Mouse (Mus musculus): ENCODE results near the gene Erp27. TPM values are rescaled to one million over a fixed set of nuclear protein-coding genes. Genes with fewer than 3 reads are reported as not detected.

Gene Erp27
- polyA plus RNA-seq, 1 experiment from 2014 or later, result not detected

DNA sequence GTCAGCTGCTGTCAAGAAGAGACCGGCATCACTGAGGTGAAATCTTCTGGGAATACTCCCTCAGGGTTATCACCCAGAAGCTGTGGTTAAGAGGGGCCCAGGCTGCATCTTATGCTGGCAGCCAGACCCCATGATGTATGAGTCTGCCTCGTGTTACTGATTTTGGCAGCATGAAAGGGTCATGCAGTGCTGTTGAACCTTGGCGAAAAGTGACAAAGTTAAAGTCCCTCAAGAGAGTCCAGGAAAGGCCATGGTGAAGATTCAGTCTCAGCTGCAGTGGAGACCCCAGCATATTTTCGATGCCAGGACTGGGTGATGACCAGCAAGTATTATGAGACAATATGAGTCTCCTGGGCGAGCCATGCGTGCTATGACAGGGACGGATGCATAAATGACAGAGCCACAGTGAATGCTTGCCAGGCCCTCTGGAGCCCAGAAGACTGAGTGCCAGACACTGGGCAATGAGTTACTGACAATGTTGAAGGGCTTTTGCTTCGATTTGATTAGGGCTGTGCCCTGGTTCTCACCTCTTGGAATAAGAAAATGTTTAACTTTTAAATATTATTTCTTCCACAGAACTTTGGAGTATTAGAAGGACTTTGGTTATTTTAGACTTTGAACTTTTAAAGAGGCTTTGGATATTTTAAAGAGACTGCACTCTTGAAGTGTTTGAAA lies 6.1 kb downstream of the Erp27 start:
- H3K27me3 ChIP-seq (replicated peaks; ENCODE audit: low read depth, poor library complexity, severe bottlenecking), result 0 out of 2 replicates have a peak, but pooled peaks cover 5% of the 10 kb centered on the region
- WGBS, result 88% methylated on average over 8 of the region's 8 CpGs
- H3K27ac ChIP-seq (replicated peaks), result no peak overlapping the region
- peaks cover 18% of the 10 kb centered on the region for H3K4me1 ChIP-seq
- H3K4me3 ChIP-seq, result no peak overlapping the region
- H3K9me3 ChIP-seq, result no peaks in the 10 kb centered on the region
- no peaks in the 10 kb centered on the region for H3K36me3 ChIP-seq (replicated peaks)
- no peak for DNase-seq (ENCODE audit: low spot score)

GRCm38 (mm10) chr6:136914234-136914633 lies 7.7 kb downstream of the Erp27 start:
- Histone ChIP-seq H3K4me3 (no peak overlapping the region), H3K4me1 (peaks cover 14% of the 10 kb centered on the region), H3K27ac (replicated peaks) (no peak overlapping the region), H3K36me3 (replicated peaks) (no peaks in the 10 kb centered on the region), H3K27me3 (replicated peaks; ENCODE audit: low read depth, poor library complexity, severe bottlenecking) (0 out of 2 replicates have a peak, but pooled peaks cover 5% of the 10 kb centered on the region), H3K9me3 (no peaks in the 10 kb centered on the region)
- 93% methylated on average over 6 of the region's 6 CpGs for WGBS
- no peak for DNase-seq (ENCODE audit: low spot score)

- H3K27me3 ChIP-seq (replicated peaks; ENCODE audit: low read depth, poor library complexity, severe bottlenecking), result 0 out of 2 replicates have a peak, but pooled peaks cover 5% of the 10 kb centered on the region
- H3K9me3 ChIP-seq, result no peaks in the 10 kb centered on the region
- H3K27ac ChIP-seq (replicated peaks), result peak overlapping the region; percentile 66; the same call in 1 of the 2 replicates
- peaks cover 14% of the 10 kb centered on the region for H3K4me1 ChIP-seq
- DNase-seq (ENCODE audit: low spot score), result peak; percentile 74
- WGBS, result 18% methylated on average over 18 of the region's 18 CpGs
- no peaks in the 10 kb centered on the region for H3K36me3 ChIP-seq (replicated peaks)
- peak overlapping the region; percentile 43 for H3K4me3 ChIP-seq
Measured at GRCm38 (mm10) chr6:136913384-136914126, 8.4 kb downstream of the Erp27 start.

- 0 out of 2 replicates have a peak overlapping the region, but pooled peaks have one; percentile 66 for H3K27ac ChIP-seq (replicated peaks)
- no peaks in the 10 kb centered on the region for H3K9me3 ChIP-seq
- H3K27me3 ChIP-seq (replicated peaks; ENCODE audit: low read depth, poor library complexity, severe bottlenecking), result 0 out of 2 replicates have a peak, but pooled peaks cover 5% of the 10 kb centered on the region
- peaks cover 14% of the 10 kb centered on the region for H3K4me1 ChIP-seq
- no peaks in the 10 kb centered on the region for H3K36me3 ChIP-seq (replicated peaks)
- no peak overlapping the region; the same call in 1 of the 2 replicates for H3K4me3 ChIP-seq
- 83% methylated on average over 1 of the region's 2 CpGs for WGBS
- no peak for DNase-seq (ENCODE audit: low spot score)
Measured at GRCm38 (mm10) chr6:136912751-136913265, 9.2 kb downstream of the Erp27 start.

DNA sequence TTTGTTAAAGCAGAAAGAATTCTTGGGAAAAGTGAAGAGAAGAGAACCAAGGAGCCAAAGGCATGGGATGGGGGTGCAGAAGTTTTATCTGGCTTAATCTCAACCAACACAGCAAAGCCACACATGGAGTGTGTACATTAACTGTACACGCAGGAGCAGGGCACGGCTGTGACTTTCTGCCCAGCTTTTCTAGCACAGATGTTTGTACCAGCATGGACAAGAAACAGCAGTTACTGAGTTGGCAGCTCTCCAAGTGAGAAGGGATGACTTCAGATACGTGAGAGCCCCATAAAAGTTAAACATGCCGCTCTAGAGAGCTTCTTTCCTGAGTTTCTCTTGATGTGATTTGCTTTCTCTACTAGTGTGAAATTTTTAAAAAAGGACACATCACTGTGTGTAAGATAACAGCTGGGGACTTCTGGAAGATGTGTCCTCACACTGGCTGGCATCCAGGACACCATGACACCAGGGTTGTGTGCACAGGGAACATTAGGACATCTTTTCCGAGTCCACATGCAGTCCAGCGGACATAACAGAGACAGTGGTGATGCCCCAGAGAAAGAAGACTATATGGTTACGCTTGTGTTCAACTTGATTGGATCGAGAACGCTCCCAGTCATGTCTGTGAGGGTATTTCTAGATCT lies 11.6 kb downstream of the Erp27 start:
- H3K36me3 ChIP-seq (replicated peaks), result no peaks in the 10 kb centered on the region
- H3K27me3 ChIP-seq (replicated peaks; ENCODE audit: low read depth, poor library complexity, severe bottlenecking), result 0 out of 2 replicates have a peak, but pooled peaks cover 5% of the 10 kb centered on the region
- DNase-seq (ENCODE audit: low spot score), result no peak
- H3K4me3 ChIP-seq, result no peak overlapping the region
- H3K4me1 ChIP-seq, result peaks cover 29% of the 10 kb centered on the region
- H3K27ac ChIP-seq (replicated peaks), result no peak overlapping the region
- WGBS, result 95% methylated on average over 9 of the region's 9 CpGs
- H3K9me3 ChIP-seq, result no peaks in the 10 kb centered on the region

DNA sequence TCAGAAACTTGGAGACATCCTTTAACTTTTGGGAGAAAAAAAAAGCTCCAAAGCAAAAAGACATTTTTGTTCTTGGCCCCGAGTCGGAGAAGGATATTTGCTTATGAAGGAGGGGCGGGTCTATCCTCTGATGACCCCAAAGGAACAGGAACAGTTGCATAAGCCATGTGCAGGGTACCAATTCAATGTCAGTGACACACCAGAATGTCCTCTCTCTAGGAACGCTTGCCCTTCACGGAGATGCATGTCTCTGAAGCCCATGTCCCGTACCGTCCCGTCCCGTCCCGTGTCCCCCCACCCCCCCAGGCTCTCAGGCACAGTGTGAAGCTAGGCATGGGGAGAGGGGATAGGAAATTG lies 15.1 kb downstream of the Erp27 start:
- 65% methylated on average over 10 of the region's 10 CpGs for WGBS
- peaks cover 15% of the 10 kb centered on the region for H3K4me1 ChIP-seq
- no peaks in the 10 kb centered on the region for H3K36me3 ChIP-seq (replicated peaks)
- no peaks in the 10 kb centered on the region for H3K9me3 ChIP-seq
- no peak for DNase-seq (ENCODE audit: low spot score)
- 0 out of 2 replicates have a peak overlapping the region, but pooled peaks have one; percentile 30 for H3K27ac ChIP-seq (replicated peaks)
- H3K4me3 ChIP-seq, result no peak overlapping the region
- H3K27me3 ChIP-seq (replicated peaks; ENCODE audit: low read depth, poor library complexity, severe bottlenecking), result no peaks in the 10 kb centered on the region

DNA sequence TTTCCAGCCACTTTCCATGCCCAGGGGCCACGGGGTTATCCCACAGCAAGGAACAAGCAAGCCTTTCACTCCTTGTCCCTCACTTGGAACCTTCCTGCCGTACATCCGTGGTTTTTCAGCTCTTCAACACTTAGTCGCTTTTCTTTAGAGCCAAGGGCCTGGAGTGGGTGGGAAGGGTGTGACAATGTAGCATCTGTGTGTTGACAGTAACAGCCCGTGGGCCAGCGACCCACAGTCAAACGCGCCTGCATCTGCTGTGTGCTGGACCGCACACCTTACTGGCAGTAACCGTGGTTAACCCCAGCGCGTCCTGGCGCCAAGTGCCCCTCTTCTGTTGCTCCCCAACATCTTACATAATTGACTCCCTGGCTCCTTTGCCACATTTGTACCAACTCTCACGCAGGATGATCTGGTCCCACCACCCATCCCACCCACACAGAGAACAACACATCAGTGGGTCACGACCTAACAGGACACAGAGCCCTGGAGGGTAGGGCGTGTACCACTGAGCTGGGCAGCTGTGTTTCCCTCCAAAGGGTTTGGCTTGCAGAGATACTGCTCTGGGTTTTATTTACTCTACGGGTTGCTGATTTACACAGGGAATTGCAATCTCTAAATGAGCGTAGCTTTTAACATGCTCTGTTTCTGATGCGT lies 15.6 kb downstream of the Erp27 start:
- H3K36me3 ChIP-seq (replicated peaks), result no peaks in the 10 kb centered on the region
- 70% methylated on average over 19 of the region's 19 CpGs for WGBS
- peaks cover 15% of the 10 kb centered on the region for H3K4me1 ChIP-seq
- DNase-seq (ENCODE audit: low spot score), result no peak
- H3K27ac ChIP-seq (replicated peaks), result no peak overlapping the region
- H3K4me3 ChIP-seq, result no peak overlapping the region
- no peaks in the 10 kb centered on the region for H3K9me3 ChIP-seq
- no peaks in the 10 kb centered on the region for H3K27me3 ChIP-seq (replicated peaks; ENCODE audit: low read depth, poor library complexity, severe bottlenecking)

DNA sequence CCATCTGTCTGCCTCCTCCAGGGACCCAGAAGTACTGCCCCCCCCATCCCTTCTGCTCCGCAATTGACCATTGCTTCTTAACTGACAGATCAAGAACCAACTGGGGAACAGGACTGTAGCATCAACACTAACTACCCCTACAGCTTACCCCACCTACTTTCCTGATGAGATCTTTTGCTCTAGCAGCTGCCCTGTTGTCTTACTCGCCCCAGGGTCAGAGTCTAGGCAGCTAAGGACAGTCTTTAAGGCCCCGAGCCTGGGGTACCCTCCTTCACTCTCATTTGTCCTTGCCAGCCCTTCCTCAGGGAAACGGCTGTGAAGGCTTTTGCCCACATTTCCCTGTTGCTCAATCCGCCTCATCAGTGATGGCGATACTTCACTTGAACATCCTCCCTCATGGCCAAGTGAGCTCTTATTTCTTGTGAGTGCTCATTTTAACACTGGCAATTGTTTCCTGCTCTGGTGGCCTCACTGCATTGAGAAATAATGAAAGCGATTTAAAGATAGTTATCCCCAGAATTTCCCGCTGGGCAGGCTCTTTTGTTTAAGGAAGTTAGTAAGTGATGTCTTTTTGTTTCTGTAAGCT lies 18.0 kb downstream of the Erp27 start:
- 71% methylated on average over 8 of the region's 8 CpGs for WGBS
- peaks cover 15% of the 10 kb centered on the region for H3K4me1 ChIP-seq
- H3K4me3 ChIP-seq, result no peak overlapping the region
- no peaks in the 10 kb centered on the region for H3K9me3 ChIP-seq
- H3K36me3 ChIP-seq (replicated peaks), result no peaks in the 10 kb centered on the region
- H3K27ac ChIP-seq (replicated peaks), result no peak overlapping the region
- no peak for DNase-seq (ENCODE audit: low spot score)
- H3K27me3 ChIP-seq (replicated peaks; ENCODE audit: low read depth, poor library complexity, severe bottlenecking), result no peaks in the 10 kb centered on the region

DNA sequence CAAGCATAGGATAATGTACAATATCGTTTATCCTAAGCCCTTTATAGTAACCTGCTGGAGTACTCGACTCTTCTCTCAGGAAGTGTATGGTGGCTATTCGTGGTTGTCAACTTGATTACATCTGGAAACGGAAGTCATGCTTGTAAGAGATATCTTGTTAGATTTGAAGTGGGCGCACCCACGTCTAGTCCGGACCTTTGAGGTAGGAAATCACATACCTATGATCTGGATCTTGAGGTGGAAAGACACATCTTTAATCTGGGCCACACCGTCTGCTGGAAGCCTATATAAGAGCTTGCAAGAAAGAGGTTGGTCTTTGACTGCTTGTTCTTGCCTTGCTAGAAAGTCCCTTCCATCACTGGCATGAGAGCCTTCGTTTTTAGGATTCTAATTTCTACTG lies 19.5 kb downstream of the Erp27 start:
- Histone ChIP-seq H3K27me3 (replicated peaks; ENCODE audit: low read depth, poor library complexity, severe bottlenecking) (no peaks in the 10 kb centered on the region), H3K27ac (replicated peaks) (no peak overlapping the region), H3K4me1 (peaks cover 13% of the 10 kb centered on the region), H3K36me3 (replicated peaks) (no peaks in the 10 kb centered on the region), H3K9me3 (no peaks in the 10 kb centered on the region), H3K4me3 (no peak overlapping the region)
- 87% methylated on average over 9 of the region's 9 CpGs for WGBS
- DNase-seq (ENCODE audit: low spot score), result no peak

DNA sequence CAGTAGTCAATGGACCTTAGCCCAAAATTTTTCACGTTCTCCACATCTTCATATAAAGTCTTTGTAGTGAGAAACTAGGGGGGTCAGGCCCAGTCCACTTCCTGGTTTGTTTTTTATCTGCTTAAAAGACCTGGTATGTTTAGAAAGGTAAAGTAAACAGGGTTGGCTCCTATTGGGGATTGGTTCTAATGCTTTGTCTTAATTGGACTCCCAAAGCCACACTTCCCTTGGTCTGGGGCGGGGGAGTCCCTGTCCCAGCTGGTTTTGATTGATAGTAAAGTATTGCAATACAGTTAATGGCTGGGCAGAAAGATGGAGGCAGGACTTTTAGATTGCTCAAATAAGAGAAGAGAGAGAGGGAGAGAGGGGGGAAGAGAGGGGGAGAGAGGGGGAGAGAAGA lies 21.0 kb downstream of the Erp27 start:
- 73% methylated on average over 2 of the region's 2 CpGs for WGBS
- H3K4me3 ChIP-seq, result no peak overlapping the region
- H3K4me1 ChIP-seq, result no peaks in the 10 kb centered on the region
- H3K27me3 ChIP-seq (replicated peaks; ENCODE audit: low read depth, poor library complexity, severe bottlenecking), result no peaks in the 10 kb centered on the region
- no peak overlapping the region for H3K27ac ChIP-seq (replicated peaks)
- H3K9me3 ChIP-seq, result no peaks in the 10 kb centered on the region
- no peaks in the 10 kb centered on the region for H3K36me3 ChIP-seq (replicated peaks)
- no peak for DNase-seq (ENCODE audit: low spot score)

DNA sequence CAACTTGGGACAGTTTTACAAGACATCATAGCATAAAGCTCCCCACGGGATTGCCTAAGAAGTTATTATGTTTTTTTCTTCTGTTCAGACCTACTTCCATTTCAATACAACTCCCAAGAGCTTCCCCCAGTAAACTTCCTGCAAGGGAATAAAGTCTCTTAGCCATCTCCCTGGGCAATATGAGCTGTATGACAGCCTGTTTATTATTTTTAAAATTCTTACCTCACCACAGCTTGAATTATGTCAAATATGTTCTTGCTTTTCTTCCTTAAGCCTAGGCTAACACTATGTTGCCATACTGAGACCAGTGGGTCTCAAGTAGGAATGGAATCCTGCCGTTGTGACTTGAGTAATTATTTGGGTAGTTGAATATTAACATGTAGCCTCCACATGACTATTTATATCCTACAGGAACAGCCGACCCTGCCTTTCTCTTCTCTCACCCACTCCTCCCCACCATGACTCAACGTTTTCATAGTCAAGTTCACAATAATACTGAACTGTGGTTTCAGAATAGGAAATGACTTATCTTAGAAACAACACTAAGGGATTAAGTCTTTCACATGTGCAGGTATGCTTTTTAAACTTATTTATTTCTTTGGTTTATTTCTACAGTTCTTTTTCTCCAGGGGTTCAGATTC lies 21.5 kb downstream of the Erp27 start:
- WGBS, result 84% methylated on average over 4 of the region's 4 CpGs
- Histone ChIP-seq H3K36me3 (replicated peaks) (no peaks in the 10 kb centered on the region), H3K27ac (replicated peaks) (no peak overlapping the region), H3K27me3 (replicated peaks; ENCODE audit: low read depth, poor library complexity, severe bottlenecking) (no peaks in the 10 kb centered on the region), H3K9me3 (no peaks in the 10 kb centered on the region), H3K4me3 (no peak overlapping the region), H3K4me1 (no peaks in the 10 kb centered on the region)
- no peak for DNase-seq (ENCODE audit: low spot score)
